Mouse (Mus musculus): ENCODE results near the gene Thumpd3.

- no peak for TF ChIP-seq POLR2A (IDR thresholded peaks at IDR 0.05; ENCODE audit: low read depth, low read length)
- no peak for TF ChIP-seq CTCF (IDR thresholded peaks at IDR 0.05; ENCODE audit: extremely low read depth, insufficient read length, insufficient replicate concordance, low read depth, low read length)
Observed at GRCm38 (mm10) chr6:113049159-113049558, 3.1 kb downstream of the Thumpd3 start.
